Mouse (Mus musculus) G1E (cell line): Measurements from ENCODE around the gene Tbxa2r. TPM values are rescaled to one million over a fixed set of nuclear protein-coding genes. Genes with fewer than 3 reads are reported as not detected.

Source experiments
- ATAC-seq: 2 replicates; pipeline ENCODE4 v1.8.0; 2016; ENCODE audit warnings: mild to moderate bottlenecking; ENCODE audit not compliant: insufficient number of reproducible peaks, poor library complexity, low FRiP score, severe bottlenecking; ENCODE audit errors: extremely low read depth
- DNase-seq: peaks from one replicate; pipeline ENCODE4 v3.0.0; 2012; ENCODE audit warnings: low spot score
- H3K27me3 ChIP-seq: 2 replicates; pipeline ENCODE4 v1.6.1; 2012; ENCODE audit warnings: mild to moderate bottlenecking, low read length, inconsistent platforms; ENCODE audit not compliant: insufficient read depth
- H3K36me3 ChIP-seq: replicated peaks from 2 replicates; pipeline ENCODE3; 2012; ENCODE audit warnings: mild to moderate bottlenecking, inconsistent platforms
- H3K4me1 ChIP-seq: 2 replicates; pipeline ENCODE4 v1.6.1; 2012; ENCODE audit warnings: low read depth, low read length, inconsistent platforms, mixed read lengths; ENCODE audit not compliant: insufficient read depth
- H3K4me3 ChIP-seq: 2 replicates; pipeline ENCODE4 v1.5.1; 2012; ENCODE audit warnings: low read depth, mild to moderate bottlenecking, inconsistent platforms, low read length, moderate library complexity, mixed read lengths
- H3K9me3 ChIP-seq: replicated peaks from 2 replicates; pipeline ENCODE4 v1.6.1; 2012; ENCODE audit warnings: inconsistent platforms
- CTCF ChIP-seq: IDR thresholded peaks from 2 replicates; pipeline ENCODE4 v1.5.1; 2012; ENCODE audit warnings: low read depth, low read length, inconsistent platforms, mixed read lengths
- GATA1 ChIP-seq: IDR thresholded peaks from 2 replicates; pipeline ENCODE4 v1.6.1; 2012; ENCODE audit warnings: borderline replicate concordance, low read length, inconsistent platforms, mixed read lengths
- GATA2 ChIP-seq: IDR thresholded peaks from 2 replicates; pipeline ENCODE4 v1.6.1; 2012; ENCODE audit warnings: low read depth, low read length, inconsistent platforms, borderline replicate concordance
- POLR2AphosphoS5 ChIP-seq: IDR thresholded peaks from 2 replicates; pipeline ENCODE4 v1.6.1; 2012; ENCODE audit warnings: low read depth, low read length, inconsistent platforms; ENCODE audit not compliant: insufficient replicate concordance
- TAL1 ChIP-seq: conservative IDR thresholded peaks from 2 replicates; pipeline ENCODE4 v1.6.1; 2012; ENCODE audit warnings: low read depth, low read length, inconsistent platforms, mixed read lengths
- polyA plus RNA-seq: library from polyadenylated mRNA; stranded (reverse); fragments of >175 nt; gene quantifications from 2 replicates; pipeline ENCODE4 v1.2.3, GENCODE M21; 2012
- total RNA-seq, 2 experiments: library from RNA; stranded (forward) in 1 of 2; stranded (reverse) in 1 of 2; fragments of 200-1000 nt in 1 of 2; fragments of >200 nt in 1 of 2; fragmentation: Nextera tagmentation in 1 of 2; gene quantifications; 2 replicates each; pipeline ENCODE4 v1.2.3; 2014 to 2017

The Tbxa2r gene
- total and polyA plus RNA-seq, 3 experiments = not detected

DNA sequence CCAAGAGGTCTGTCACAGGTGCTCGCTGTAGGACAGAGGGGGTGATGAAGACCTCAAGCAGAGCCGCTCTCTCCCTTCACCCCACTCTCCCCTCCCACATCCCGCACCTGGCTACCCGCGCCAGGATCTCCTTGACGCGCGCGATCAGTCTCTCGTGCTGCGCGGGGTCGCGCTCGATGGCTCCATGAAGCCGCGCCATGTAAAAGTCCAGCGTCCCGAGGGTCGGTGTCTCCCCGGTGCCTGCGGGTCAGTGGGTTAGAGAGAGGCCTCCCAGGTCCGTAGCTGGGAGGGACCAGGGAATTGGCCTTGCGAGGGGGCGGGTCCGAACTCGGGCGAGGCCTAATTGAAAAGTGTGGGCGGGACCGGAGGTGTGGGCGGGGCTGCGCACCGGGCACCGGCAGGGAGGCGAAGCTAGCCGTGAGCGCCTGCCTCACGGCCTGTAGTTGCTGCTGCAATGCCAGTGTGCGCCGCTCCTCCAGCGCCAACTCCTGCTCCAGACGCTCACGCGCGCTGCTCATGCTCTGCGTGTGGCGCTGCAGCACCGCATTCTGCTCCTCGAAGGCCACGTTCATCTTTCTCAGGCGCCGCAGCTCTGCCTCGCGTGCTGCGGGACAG, 18.0 kb downstream of the Tbxa2r start:
- no peak for TF ChIP-seq GATA1
- no peak for TF ChIP-seq TAL1
- TF ChIP-seq POLR2AphosphoS5 = no peak
- no peak for TF ChIP-seq CTCF
- no peak for TF ChIP-seq GATA2
- Histone ChIP-seq H3K4me1 (peaks cover 50% of the 10 kb centered on the region), H3K36me3 (peaks cover 40% of the 10 kb centered on the region), H3K4me3 (peak overlapping the region; percentile 41; the same call in 1 of the 2 replicates), H3K9me3 (peaks cover 8% of the 10 kb centered on the region; the same call in 1 of the 2 replicates), H3K27me3 (peaks cover 18% of the 10 kb centered on the region)
- DNase-seq = no peak
- ATAC-seq = no peak

DNA sequence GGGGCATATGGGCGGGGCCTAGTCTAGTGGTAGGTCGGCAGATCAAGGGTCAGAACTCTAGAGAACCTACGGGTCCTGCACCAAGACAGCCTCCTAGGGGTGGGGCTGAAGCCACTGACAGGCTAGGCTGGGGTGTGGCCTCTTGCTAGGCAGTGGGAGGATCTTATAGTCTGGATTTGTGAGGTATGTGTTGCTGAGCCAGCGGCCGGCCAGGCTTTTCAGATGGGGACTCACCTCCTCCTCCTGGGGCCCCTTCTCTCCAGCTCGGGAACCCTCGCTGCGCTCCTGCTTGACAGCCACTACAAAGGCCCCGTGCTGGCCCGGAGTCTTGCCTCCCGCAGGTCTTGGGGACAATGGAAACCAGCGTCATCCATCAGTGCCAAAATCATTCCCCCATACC, 20.6 kb downstream of the Tbxa2r start:
- H3K4me3 ChIP-seq = peak overlapping the region; percentile 97; the same call in 1 of the 2 replicates
- TF ChIP-seq GATA2 (no peak), GATA1 (no peak), POLR2AphosphoS5 (no peak), TAL1 (no peak), CTCF (no peak)
- H3K36me3 ChIP-seq = peaks cover 40% of the 10 kb centered on the region
- DNase-seq (peak; percentile 77), ATAC-seq (peak; percentile 65)
- peaks cover 54% of the 10 kb centered on the region for H3K4me1 ChIP-seq
- H3K27me3 ChIP-seq = no peaks in the 10 kb centered on the region; the same call in 1 of the 2 replicates
- no peaks in the 10 kb centered on the region for H3K9me3 ChIP-seq

DNA sequence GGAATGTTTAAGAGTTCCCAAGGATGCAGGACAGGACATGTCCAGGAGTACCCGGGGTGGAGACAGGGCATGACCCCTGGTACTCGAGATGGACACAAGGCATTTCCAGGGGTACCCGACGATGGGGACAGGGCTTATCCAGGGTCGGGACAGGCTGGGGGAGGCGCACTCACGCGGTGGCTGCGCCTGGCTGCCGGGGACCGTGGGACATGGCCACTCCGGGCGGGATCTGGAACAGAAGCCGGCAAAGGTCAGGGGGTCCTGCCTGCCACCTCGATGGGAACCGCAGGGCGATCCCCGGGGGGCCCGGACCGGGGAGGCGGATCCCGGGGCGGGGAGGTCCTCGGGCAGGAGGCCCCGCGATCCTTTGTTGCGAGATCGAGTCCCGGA, 21.4 kb downstream of the Tbxa2r start:
- Histone ChIP-seq H3K27me3 (no peaks in the 10 kb centered on the region; the same call in 1 of the 2 replicates), H3K9me3 (no peaks in the 10 kb centered on the region), H3K4me1 (peaks cover 61% of the 10 kb centered on the region), H3K4me3 (peak overlapping the region; percentile 97), H3K36me3 (peaks cover 40% of the 10 kb centered on the region)
- TF ChIP-seq GATA1 (no peak), CTCF (no peak), POLR2AphosphoS5 (no peak), GATA2 (no peak), TAL1 (no peak)
- DNase-seq (no peak), ATAC-seq (no peak)

DNA sequence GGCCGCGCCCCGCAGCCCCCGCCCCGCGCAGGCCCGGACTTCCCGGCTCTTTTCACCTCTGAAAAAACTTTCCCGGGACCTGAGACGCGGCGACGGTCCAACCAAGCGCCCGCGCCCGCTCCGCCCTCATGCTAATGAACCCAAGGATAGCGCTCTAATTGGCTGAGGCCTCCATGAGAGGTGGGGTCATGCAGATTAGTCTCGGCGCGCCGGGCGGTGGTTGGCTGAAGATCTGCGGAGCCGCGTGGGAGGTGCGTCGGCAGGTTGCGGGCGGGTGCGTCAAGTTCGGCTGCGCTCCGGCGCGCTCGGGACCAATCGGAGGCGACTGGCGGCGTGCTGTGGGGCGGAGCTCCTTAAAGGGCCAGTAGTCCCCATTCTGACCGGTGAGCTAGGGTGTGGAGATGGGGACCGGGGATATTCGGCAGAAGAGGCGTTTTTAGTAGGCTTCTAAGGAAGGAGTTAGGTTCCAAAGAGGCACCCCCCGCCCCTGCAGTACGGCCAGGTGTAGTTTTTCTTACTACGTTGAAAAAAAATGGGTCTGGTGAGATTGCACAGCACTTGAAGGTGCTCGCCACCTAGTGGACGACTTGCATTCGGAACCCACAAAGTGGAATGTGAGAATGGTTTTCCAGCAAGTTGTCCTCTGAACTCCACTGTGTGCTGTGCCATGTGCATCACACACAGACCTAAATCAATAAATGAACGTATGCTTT, 22.0 kb downstream of the Tbxa2r start, which contains the start of gene Hmg20b:
Gene Hmg20b (minus strand): TSS at position 130 of the 713 bp plus-strand sequence.
- H3K4me1 ChIP-seq = peaks cover 67% of the 10 kb centered on the region
- peaks cover 35% of the 10 kb centered on the region for H3K36me3 ChIP-seq
- peak within 1 kb of the TSS; percentile 97 for H3K4me3 ChIP-seq
- no peaks in the 10 kb centered on the region; the same call in 1 of the 2 replicates for H3K27me3 ChIP-seq
- no peaks in the 10 kb centered on the region for H3K9me3 ChIP-seq
- DNase-seq (peak; percentile 94), ATAC-seq (peak; percentile 91)
- TF ChIP-seq CTCF = peak; percentile 79
- no peak for TF ChIP-seq POLR2AphosphoS5
- no peak for TF ChIP-seq GATA1
- no peak for TF ChIP-seq TAL1

DNA sequence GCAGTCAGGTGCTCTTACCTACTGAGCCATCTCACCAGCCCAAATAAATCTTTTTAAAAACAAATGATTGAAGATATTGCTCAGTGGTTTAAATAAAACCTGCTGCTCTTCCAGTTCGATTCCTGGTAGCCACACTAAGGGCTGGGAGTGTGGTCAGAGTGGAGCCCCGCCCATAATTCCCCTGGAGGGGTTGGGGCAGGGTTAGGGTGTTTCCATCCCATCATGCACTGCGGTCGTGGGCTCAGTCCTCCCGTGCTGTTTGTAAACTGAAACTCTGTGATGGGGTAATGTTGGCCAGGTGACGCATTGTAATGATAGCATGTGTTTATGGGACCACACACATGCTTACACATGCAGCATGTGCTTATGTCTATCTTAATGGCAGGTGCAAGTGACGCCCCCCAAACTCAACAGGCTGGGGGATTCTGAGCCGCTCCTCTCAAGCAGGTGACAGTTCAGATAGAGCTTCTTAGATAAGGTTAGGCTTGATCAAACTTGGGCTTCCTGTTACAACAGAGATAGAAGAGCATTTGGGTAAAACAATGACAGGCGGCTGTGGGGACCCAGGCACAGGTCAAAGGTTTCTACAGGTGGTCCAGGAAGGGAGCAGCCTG, 23.3 kb downstream of the Tbxa2r start:
- peak; percentile 68 for DNase-seq
- Histone ChIP-seq H3K27me3 (no peaks in the 10 kb centered on the region; the same call in 1 of the 2 replicates), H3K4me1 (peaks cover 76% of the 10 kb centered on the region), H3K9me3 (no peaks in the 10 kb centered on the region), H3K36me3 (peaks cover 22% of the 10 kb centered on the region), H3K4me3 (peak overlapping the region; percentile 65)
- no peak for ATAC-seq
- no peak for TF ChIP-seq TAL1
- no peak for TF ChIP-seq CTCF
- no peak for TF ChIP-seq POLR2AphosphoS5
- TF ChIP-seq GATA1 = no peak
- TF ChIP-seq GATA2 = no peak
